Mouse (Mus musculus) midbrain, embryonic 10.5 days (tissue): ENCODE results near the gene Tmcc3. TPM values are rescaled to one million over a fixed set of nuclear protein-coding genes. Genes with fewer than 3 reads are reported as not detected.

Source experiments
- DNase-seq: peaks from one replicate; pipeline ENCODE4 v3.0.0-alpha.2; 2017; ENCODE audit warnings: low spot score
- H3K27ac ChIP-seq: fragments of 300-500 bp; sonication (generic); replicated peaks from 2 replicates; pipeline ENCODE4 v1.5.1; 2016; ENCODE audit warnings: mild to moderate bottlenecking
- H3K27me3 ChIP-seq: fragments of 300-500 bp; sonication (generic); 2 replicates; pipeline ENCODE4 v1.6.1; 2016; ENCODE audit warnings: low read depth, mild to moderate bottlenecking; ENCODE audit not compliant: poor library complexity, severe bottlenecking
- H3K36me3 ChIP-seq: fragments of 300-500 bp; sonication (generic); 2 replicates; pipeline ENCODE4 v1.6.1; 2016; ENCODE audit warnings: mild to moderate bottlenecking, moderate library complexity
- H3K4me1 ChIP-seq: fragments of 300-500 bp; sonication (generic); 2 replicates; pipeline ENCODE4 v1.6.1; 2016
- H3K4me3 ChIP-seq: fragments of 300-500 bp; sonication (generic); 2 replicates; pipeline ENCODE4 v1.5.1; 2016; ENCODE audit warnings: mild to moderate bottlenecking, moderate library complexity
- H3K9me3 ChIP-seq: fragments of 300-500 bp; sonication (generic); replicated peaks from 2 replicates; pipeline ENCODE4 v1.6.1; 2016; ENCODE audit warnings: mild to moderate bottlenecking
- WGBS: fragments of 180-500 bp; shearing (Covaris S2); methylation state at CpG from one replicate; pipeline ENCODE4 v1.1.7; 2016; 5-methylcytosine and 5-hydroxymethylcytosine counted together
- polyA plus RNA-seq: library from polyadenylated mRNA; unstranded; fragments of >200 nt; fragmentation: Nextera tagmentation; extraction: Ambion mirVana; gene quantifications from 2 replicates; pipeline ENCODE4 v1.2.1, GENCODE M21; 2016

Tmcc3 gene
- polyA plus RNA-seq, 1 experiment from 2014 or later: 2.9 TPM

- Histone ChIP-seq H3K4me1 (peaks cover 22% of the 10 kb centered on the region), H3K9me3 (no peaks in the 10 kb centered on the region), H3K27me3 (no peaks in the 10 kb centered on the region), H3K27ac (no peak overlapping the region), H3K4me3 (no peak overlapping the region), H3K36me3 (no peaks in the 10 kb centered on the region)
- 21% methylated on average over 1 of the region's 1 CpGs for WGBS
- DNase-seq: no peak
These were observed 250.4 kb downstream of the Tmcc3 start for GRCm38 (mm10) chr10:94562188-94562587.

- Histone ChIP-seq H3K9me3 (no peaks in the 10 kb centered on the region), H3K4me3 (no peak overlapping the region), H3K27me3 (no peaks in the 10 kb centered on the region), H3K4me1 (peaks cover 22% of the 10 kb centered on the region), H3K36me3 (no peaks in the 10 kb centered on the region), H3K27ac (no peak overlapping the region)
- WGBS: 92% methylated on average over 3 of the region's 3 CpGs
- no peak for DNase-seq
These were observed 251.2 kb downstream of the Tmcc3 start for GRCm38 (mm10) chr10:94562991-94563390.

- no peak for DNase-seq
- peaks cover 14% of the 10 kb centered on the region for H3K4me1 ChIP-seq
- H3K4me3 ChIP-seq: no peak overlapping the region
- 82% methylated on average over 7 of the region's 7 CpGs for WGBS
- no peaks in the 10 kb centered on the region for H3K27me3 ChIP-seq
- no peaks in the 10 kb centered on the region for H3K36me3 ChIP-seq
- H3K27ac ChIP-seq: no peak overlapping the region
- no peaks in the 10 kb centered on the region for H3K9me3 ChIP-seq
These were observed 253.9 kb downstream of the Tmcc3 start for GRCm38 (mm10) chr10:94565410-94566221.

GRCm38 (mm10) chr10:94566222-94566868 is 254.6 kb downstream of the Tmcc3 start:
- Histone ChIP-seq H3K36me3 (no peaks in the 10 kb centered on the region), H3K4me3 (no peak overlapping the region), H3K27ac (no peak overlapping the region), H3K27me3 (no peaks in the 10 kb centered on the region), H3K4me1 (peaks cover 12% of the 10 kb centered on the region), H3K9me3 (no peaks in the 10 kb centered on the region)
- WGBS: 60% methylated on average over 21 of the region's 21 CpGs
- no peak for DNase-seq

- DNase-seq: no peak
- Histone ChIP-seq H3K36me3 (no peaks in the 10 kb centered on the region), H3K4me3 (no peak overlapping the region), H3K4me1 (peaks cover 6% of the 10 kb centered on the region), H3K27ac (no peak overlapping the region), H3K27me3 (no peaks in the 10 kb centered on the region), H3K9me3 (no peaks in the 10 kb centered on the region)
- WGBS: 96% methylated on average over 6 of the region's 6 CpGs
These were observed 255.5 kb downstream of the Tmcc3 start for GRCm38 (mm10) chr10:94567251-94567650.

GRCm38 (mm10) chr10:94567915-94568314 is 256.2 kb downstream of the Tmcc3 start:
- Histone ChIP-seq H3K27ac (no peak overlapping the region), H3K9me3 (no peaks in the 10 kb centered on the region), H3K36me3 (no peaks in the 10 kb centered on the region), H3K27me3 (no peaks in the 10 kb centered on the region), H3K4me3 (no peak overlapping the region), H3K4me1 (peaks cover 6% of the 10 kb centered on the region)
- WGBS: 88% methylated on average over 14 of the region's 14 CpGs
- DNase-seq: no peak

GRCm38 (mm10) chr10:94568867-94569266 is 257.1 kb downstream of the Tmcc3 start:
- Histone ChIP-seq H3K4me3 (no peak overlapping the region), H3K27ac (no peak overlapping the region), H3K36me3 (no peaks in the 10 kb centered on the region), H3K9me3 (no peaks in the 10 kb centered on the region), H3K27me3 (no peaks in the 10 kb centered on the region), H3K4me1 (peaks cover 6% of the 10 kb centered on the region)
- no peak for DNase-seq
- WGBS: 86% methylated on average over 7 of the region's 7 CpGs

GRCm38 (mm10) chr10:94569731-94570130 is 258.0 kb downstream of the Tmcc3 start:
- no peaks in the 10 kb centered on the region for H3K36me3 ChIP-seq
- no peak overlapping the region for H3K27ac ChIP-seq
- H3K4me3 ChIP-seq: no peak overlapping the region
- WGBS: 84% methylated on average over 7 of the region's 7 CpGs
- DNase-seq: no peak
- no peaks in the 10 kb centered on the region for H3K27me3 ChIP-seq
- H3K9me3 ChIP-seq: no peaks in the 10 kb centered on the region
- H3K4me1 ChIP-seq: peaks cover 6% of the 10 kb centered on the region

GRCm38 (mm10) chr10:94571927-94572620 is 260.3 kb downstream of the Tmcc3 start:
- no peak for DNase-seq
- Histone ChIP-seq H3K27ac (no peak overlapping the region), H3K9me3 (no peaks in the 10 kb centered on the region), H3K4me3 (no peak overlapping the region), H3K36me3 (no peaks in the 10 kb centered on the region), H3K27me3 (no peaks in the 10 kb centered on the region), H3K4me1 (no peaks in the 10 kb centered on the region)
- WGBS: 89% methylated on average over 9 of the region's 9 CpGs

GRCm38 (mm10) chr10:94572772-94573171 is 261.0 kb downstream of the Tmcc3 start:
- no peak for DNase-seq
- Histone ChIP-seq H3K9me3 (no peaks in the 10 kb centered on the region), H3K4me1 (no peaks in the 10 kb centered on the region), H3K4me3 (no peak overlapping the region), H3K27me3 (no peaks in the 10 kb centered on the region), H3K36me3 (no peaks in the 10 kb centered on the region), H3K27ac (no peak overlapping the region)
- whole genome bisulfite sequencing: 78% methylated on average over 12 of the region's 12 CpGs

GRCm38 (mm10) chr10:94574451-94575333 is 262.9 kb downstream of the Tmcc3 start:
- Histone ChIP-seq H3K27ac (no peak overlapping the region; the same call in 1 of the 2 replicates), H3K27me3 (no peaks in the 10 kb centered on the region), H3K4me1 (no peaks in the 10 kb centered on the region), H3K36me3 (no peaks in the 10 kb centered on the region), H3K9me3 (no peaks in the 10 kb centered on the region), H3K4me3 (no peak overlapping the region)
- WGBS: 83% methylated on average over 13 of the region's 13 CpGs
- DNase-seq: no peak

- H3K9me3 ChIP-seq: no peaks in the 10 kb centered on the region
- no peaks in the 10 kb centered on the region for H3K27me3 ChIP-seq
- no peak overlapping the region for H3K27ac ChIP-seq
- no peak for DNase-seq
- no peaks in the 10 kb centered on the region for H3K4me1 ChIP-seq
- no peak overlapping the region for H3K4me3 ChIP-seq
- WGBS: 72% methylated on average over 8 of the region's 8 CpGs
- H3K36me3 ChIP-seq: 0 out of 2 replicates have a peak, but pooled peaks cover 4% of the 10 kb centered on the region
These were observed 264.2 kb downstream of the Tmcc3 start for GRCm38 (mm10) chr10:94575958-94576357.
